Mouse (Mus musculus) C2C12 (cell line): Measurements from ENCODE around the gene Sema5b.

Source experiments
- CEBPB ChIP-seq: IDR thresholded peaks from one replicate; pipeline ENCODE4 v1.6.1; 2011; ENCODE audit warnings: low read depth, mild to moderate bottlenecking, control low read depth, moderate library complexity
- CTCF ChIP-seq: IDR thresholded peaks from one replicate; pipeline ENCODE4 v1.5.1; 2011; ENCODE audit not compliant: control insufficient read depth, insufficient read depth, insufficient read length
- FOSL1 ChIP-seq: IDR thresholded peaks from one replicate; pipeline ENCODE4 v1.8.0; 2011; ENCODE audit warnings: mild to moderate bottlenecking, low read length; ENCODE audit not compliant: poor library complexity, insufficient read depth, severe bottlenecking
- MAX ChIP-seq: IDR thresholded peaks from one replicate; pipeline ENCODE4 v1.6.1; 2011; ENCODE audit warnings: mild to moderate bottlenecking, control low read depth
- MYOD1 ChIP-seq: IDR thresholded peaks from one replicate; pipeline ENCODE4 v1.6.1; 2011; ENCODE audit warnings: low read depth; ENCODE audit not compliant: control insufficient read depth, insufficient read length
- MYOG ChIP-seq: IDR thresholded peaks from one replicate; pipeline ENCODE4 v1.6.1; 2011; ENCODE audit not compliant: control insufficient read depth, insufficient read length; ENCODE audit errors: extremely low read depth
- USF1 ChIP-seq: IDR thresholded peaks from one replicate; pipeline ENCODE4 v1.6.1; 2011; ENCODE audit warnings: low read depth, mild to moderate bottlenecking, control low read depth, moderate library complexity

DNA sequence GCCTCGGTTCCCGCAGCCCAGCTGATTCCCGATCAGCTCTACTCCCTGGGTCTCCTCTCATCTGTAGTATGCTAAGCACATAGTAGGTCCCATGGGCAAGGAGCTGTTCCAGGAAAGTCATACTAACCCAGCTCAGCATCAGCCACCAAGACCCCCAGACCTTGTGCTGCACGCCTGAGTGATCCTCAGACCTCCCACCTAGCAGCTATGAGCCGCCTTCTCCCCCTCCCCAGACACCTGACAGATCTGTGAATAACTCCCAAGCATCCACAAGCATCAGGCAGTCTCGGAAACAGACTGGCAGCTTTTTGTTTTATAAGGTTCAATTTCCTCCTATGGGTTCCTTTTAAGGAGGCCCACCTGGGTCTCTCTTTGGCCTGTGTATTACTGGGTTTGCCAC, 83.9 kb downstream of the Sema5b start:
- no peak for TF ChIP-seq CTCF
- TF ChIP-seq USF1: no peak
- no peak for TF ChIP-seq CEBPB
- no peak for TF ChIP-seq MAX
- no peak for TF ChIP-seq MYOG
- no peak for TF ChIP-seq MYOD1
- TF ChIP-seq FOSL1: no peak
